Mouse (Mus musculus) hindbrain, embryonic 16.5 days (tissue): Measurements from ENCODE around the gene Sult2a8. TPM values are rescaled to one million over a fixed set of nuclear protein-coding genes. Genes with fewer than 3 reads are reported as not detected.
"Not testable (repeated sequence)": the region's sequence is repeated elsewhere in the genome, so short reads cannot be mapped to it uniquely, and the experiment has no call there.

Source experiments
- ATAC-seq: fragments of 200-750 bp; cut with Nextera tagmentation; 2 replicates; pipeline ENCODE4 v1.8.0; 2017; ENCODE audit warnings: moderate TSS enrichment, moderate library complexity
- H3K27ac ChIP-seq: fragments of 300-500 bp; sonication (generic); 2 replicates; pipeline ENCODE4 v1.5.1; 2014; ENCODE audit warnings: low read depth, mild to moderate bottlenecking, control low read depth, low read length, moderate library complexity
- H3K27me3 ChIP-seq: fragments of 300-500 bp; sonication (generic); replicated peaks from 2 replicates; pipeline ENCODE4 v1.6.1; 2014; ENCODE audit warnings: low read length; ENCODE audit not compliant: control insufficient read depth, insufficient read depth
- H3K36me3 ChIP-seq: fragments of 300-500 bp; sonication (generic); 2 replicates; pipeline ENCODE4 v1.6.1; 2014; ENCODE audit warnings: mild to moderate bottlenecking, low read length, moderate library complexity, mixed read lengths; ENCODE audit not compliant: control insufficient read depth, insufficient read depth
- H3K4me1 ChIP-seq: fragments of 300-500 bp; sonication (generic); 2 replicates; pipeline ENCODE4 v1.6.1; 2014; ENCODE audit warnings: low read depth, low read length; ENCODE audit not compliant: control insufficient read depth, insufficient read depth
- H3K4me2 ChIP-seq: fragments of 300-500 bp; sonication (generic); 2 replicates; pipeline ENCODE4 v1.6.1; 2014; ENCODE audit warnings: mild to moderate bottlenecking, low read length, control low read depth, moderate library complexity
- H3K4me3 ChIP-seq: fragments of 300-500 bp; sonication (generic); 2 replicates; pipeline ENCODE4 v1.5.1; 2014; ENCODE audit warnings: mild to moderate bottlenecking, low read length, control low read depth, moderate library complexity
- H3K9ac ChIP-seq: fragments of 300-500 bp; sonication (generic); 2 replicates; pipeline ENCODE4 v1.6.1; 2014; ENCODE audit warnings: low read depth, mild to moderate bottlenecking, control low read depth, low read length, moderate library complexity
- H3K9me3 ChIP-seq: fragments of 300-500 bp; sonication (generic); 2 replicates; pipeline ENCODE4 v1.6.1; 2014; ENCODE audit warnings: mild to moderate bottlenecking, low read length, moderate library complexity; ENCODE audit not compliant: control insufficient read depth
- WGBS: fragments of 180-500 bp; shearing (Covaris S2); extraction: QIAGEN DNeasy Blood & Tissue Kit; methylation state at CpG from one replicate; pipeline ENCODE4 v1.1.7; 2014; 5-methylcytosine and 5-hydroxymethylcytosine counted together
- polyA plus RNA-seq: library from polyadenylated mRNA; unstranded; fragments of >200 nt; fragmentation: Nextera tagmentation; extraction: Ambion mirVana; gene quantifications from 2 replicates; pipeline ENCODE4 v1.2.1, GENCODE M21; 2015

Gene Sult2a8
- polyA plus RNA-seq = not detected in 2 replicates

DNA sequence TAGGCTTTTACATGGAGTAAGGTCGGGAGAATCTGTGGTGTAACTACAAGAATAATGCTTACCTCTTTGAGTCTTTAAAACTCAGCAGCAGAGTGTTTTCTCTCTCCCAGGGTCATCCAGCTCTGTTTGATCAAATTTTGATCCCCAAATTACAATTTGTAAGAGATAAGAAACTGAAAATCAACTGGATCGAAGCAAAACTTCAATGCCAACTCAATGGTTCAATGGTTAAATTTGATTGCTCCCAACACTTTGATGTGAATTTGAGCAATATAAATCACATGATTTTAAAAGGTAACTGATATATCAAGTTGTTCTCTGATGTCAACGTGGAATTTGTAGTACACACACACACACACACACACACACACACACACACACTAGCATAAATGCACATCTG lies at the start of gene Sult2a8:
Sult2a8 (minus strand) TSS at position 236 of the 400 bp plus-strand sequence.
- Histone ChIP-seq H3K4me1 (no peaks in the 10 kb centered on the region), H3K27me3 (no peaks in the 10 kb centered on the region), H3K9me3 (peaks cover 16% of the 10 kb centered on the region), H3K27ac (no peak within 1 kb of the TSS), H3K4me3 (no peak within 1 kb of the TSS), H3K9ac (no peak within 1 kb of the TSS), H3K4me2 (no peak within 1 kb of the TSS), H3K36me3 (no peaks in the 10 kb centered on the region)
- ATAC-seq = no peak
- 69% methylated on average over 3 of the region's 3 CpGs for WGBS

DNA sequence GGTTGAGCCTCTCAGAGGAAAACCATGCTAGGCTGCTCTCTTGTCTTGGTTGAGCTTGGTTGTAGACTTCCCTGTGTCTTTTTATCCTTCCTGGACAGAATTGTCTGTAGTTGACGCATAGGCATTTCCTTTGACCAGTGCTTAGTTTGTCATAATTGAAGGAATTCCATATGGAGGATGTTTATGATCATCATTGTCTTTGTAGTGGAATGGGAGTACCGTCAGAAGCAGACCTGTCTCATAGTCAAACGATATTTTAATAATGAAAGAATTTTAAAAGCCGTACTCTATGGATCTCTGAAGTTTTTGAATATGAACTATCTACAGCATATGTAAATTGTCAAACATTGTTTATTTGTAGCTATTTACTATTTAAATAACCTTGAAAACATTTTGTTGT lies 47.6 kb upstream of the Sult2a8 start, which contains the start of gene Sult2a7:
Sult2a7 (minus strand) TSS at position 101 of the 400 bp plus-strand sequence.
- no peaks in the 10 kb centered on the region for H3K27me3 ChIP-seq
- WGBS = 96% methylated on average over 4 of the region's 4 CpGs
- no peak within 1 kb of the TSS for H3K4me2 ChIP-seq
- H3K9ac ChIP-seq = no peak within 1 kb of the TSS
- no peak within 1 kb of the TSS for H3K27ac ChIP-seq
- H3K4me1 ChIP-seq = no peaks in the 10 kb centered on the region
- no peak within 1 kb of the TSS for H3K4me3 ChIP-seq
- H3K36me3 ChIP-seq = no peaks in the 10 kb centered on the region
- ATAC-seq = no peak
- H3K9me3 ChIP-seq = peaks cover 17% of the 10 kb centered on the region

GRCm38 (mm10) chr7:14492886-14493285 lies 46.3 kb upstream of the Sult2a8 start:
- Histone ChIP-seq H3K9me3 (peaks cover 20% of the 10 kb centered on the region), H3K4me2 (no peak overlapping the region), H3K4me1 (no peaks in the 10 kb centered on the region), H3K27ac (no peak overlapping the region), H3K4me3 (no peak overlapping the region), H3K36me3 (no peaks in the 10 kb centered on the region), H3K9ac (no peak overlapping the region), H3K27me3 (no peaks in the 10 kb centered on the region)
- no peak for ATAC-seq
- 74% methylated on average over 3 of the region's 3 CpGs for WGBS

DNA sequence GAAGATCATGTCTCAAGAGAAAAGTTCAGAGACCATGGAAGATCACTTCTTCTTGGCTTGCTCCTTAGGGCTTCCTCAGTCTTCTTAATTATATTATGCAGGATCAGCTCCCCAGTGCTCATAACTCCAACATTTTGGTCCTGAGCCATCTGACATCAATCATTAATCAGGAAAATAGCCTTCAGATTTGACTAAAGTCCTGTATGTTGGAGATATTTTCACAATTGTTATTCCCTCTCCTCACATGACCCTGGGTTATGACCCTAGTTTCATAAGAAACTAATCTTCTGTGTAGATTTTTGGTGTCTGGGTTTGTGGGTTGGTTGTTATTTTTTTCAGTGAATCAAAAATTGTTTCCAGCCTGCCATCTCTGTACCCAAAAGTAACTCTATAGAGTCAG lies 7.0 kb downstream of the Sult2a8 start:
- Histone ChIP-seq H3K4me3 (no peak overlapping the region), H3K9me3 (peaks cover 8% of the 10 kb centered on the region), H3K36me3 (no peaks in the 10 kb centered on the region), H3K4me1 (no peaks in the 10 kb centered on the region), H3K9ac (no peak overlapping the region), H3K27me3 (no peaks in the 10 kb centered on the region), H3K4me2 (no peak overlapping the region), H3K27ac (no peak overlapping the region)
- no peak for ATAC-seq

- no peak overlapping the region for H3K27ac ChIP-seq
- H3K27me3 ChIP-seq = no peaks in the 10 kb centered on the region
- no peaks in the 10 kb centered on the region for H3K36me3 ChIP-seq
- no peak overlapping the region for H3K4me3 ChIP-seq
- no peak for ATAC-seq
- WGBS = 76% methylated on average over 1 of the region's 1 CpGs
- peaks cover 12% of the 10 kb centered on the region for H3K9me3 ChIP-seq
- H3K4me2 ChIP-seq = no peak overlapping the region
- H3K9ac ChIP-seq = no peak overlapping the region
- no peaks in the 10 kb centered on the region for H3K4me1 ChIP-seq
Measured at GRCm38 (mm10) chr7:14438484-14438883, 8.1 kb downstream of the Sult2a8 start.

GRCm38 (mm10) chr7:14438029-14438428 lies 8.5 kb downstream of the Sult2a8 start:
- no peaks in the 10 kb centered on the region for H3K36me3 ChIP-seq
- peaks cover 12% of the 10 kb centered on the region for H3K9me3 ChIP-seq
- no peaks in the 10 kb centered on the region for H3K4me1 ChIP-seq
- WGBS = 81% methylated on average over 2 of the region's 2 CpGs
- no peak for ATAC-seq
- no peak overlapping the region for H3K9ac ChIP-seq
- no peaks in the 10 kb centered on the region for H3K27me3 ChIP-seq
- no peak overlapping the region for H3K4me2 ChIP-seq
- no peak overlapping the region for H3K27ac ChIP-seq
- H3K4me3 ChIP-seq = no peak overlapping the region

GRCm38 (mm10) chr7:14399363-14399762 lies 47.2 kb downstream of the Sult2a8 start:
- not testable (repeated sequence) for H3K4me2 ChIP-seq, H3K27me3 ChIP-seq, H3K4me3 ChIP-seq, H3K36me3 ChIP-seq, H3K9me3 ChIP-seq, ATAC-seq, H3K27ac ChIP-seq, H3K4me1 ChIP-seq, H3K9ac ChIP-seq

DNA sequence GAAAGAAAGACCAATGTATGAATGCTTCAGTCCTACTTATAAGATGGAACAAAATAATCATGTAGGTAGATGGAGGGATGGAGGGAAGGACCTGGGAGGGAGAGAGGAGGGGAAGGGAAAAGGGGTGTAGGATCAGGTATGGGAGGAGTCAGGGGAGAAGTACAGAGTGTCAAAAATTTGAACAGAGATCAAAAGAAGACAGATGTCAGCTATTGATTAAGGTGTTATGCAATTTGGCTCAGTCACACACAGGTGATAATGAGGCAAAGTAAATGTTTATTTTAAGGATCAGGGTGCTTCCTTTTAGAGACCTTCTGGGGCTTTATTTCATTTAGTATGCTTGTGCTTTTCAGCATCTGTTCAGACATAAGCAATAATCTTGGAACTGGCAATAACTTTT lies 50.1 kb downstream of the Sult2a8 start:
- H3K9me3 ChIP-seq = peaks cover 5% of the 10 kb centered on the region
- no peak for ATAC-seq
- H3K27ac ChIP-seq = no peak overlapping the region
- no peaks in the 10 kb centered on the region for H3K4me1 ChIP-seq
- H3K9ac ChIP-seq = no peak overlapping the region
- H3K4me3 ChIP-seq = no peak overlapping the region
- no peaks in the 10 kb centered on the region for H3K36me3 ChIP-seq
- no peak overlapping the region for H3K4me2 ChIP-seq
- H3K27me3 ChIP-seq = no peaks in the 10 kb centered on the region
